Mouse (Mus musculus): Measurements from ENCODE around the gene Gm19935.

DNA sequence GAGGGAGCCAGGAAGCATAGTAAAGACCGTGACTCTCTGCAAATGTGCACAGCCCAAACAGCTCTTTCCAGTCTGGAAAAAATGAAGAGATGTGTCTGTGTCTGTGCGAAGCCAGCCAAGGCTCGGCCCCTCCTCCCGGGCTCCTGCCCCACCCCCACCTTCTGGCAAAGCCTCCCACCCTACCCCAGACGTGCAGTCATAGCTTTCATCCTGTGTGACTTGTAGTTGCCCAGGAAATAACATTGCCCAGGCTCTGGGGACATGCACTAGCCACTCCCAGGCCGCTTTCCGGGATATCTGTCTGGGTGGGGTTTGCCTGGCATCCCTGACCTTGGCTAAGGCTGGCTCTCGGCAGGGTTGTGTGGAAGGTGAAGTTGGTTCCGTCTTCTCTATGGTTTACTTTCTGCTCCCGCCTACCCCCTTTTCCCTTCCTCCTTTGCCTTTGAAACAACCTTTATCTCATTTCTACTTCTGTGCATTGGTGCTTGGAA lies 37.5 kb upstream of the Gm19935 start:
- no peak for TF ChIP-seq CTCF (conservative IDR thresholded peaks at IDR 0.05; ENCODE audit: low read length)
- TF ChIP-seq NANOG (IDR thresholded peaks at IDR 0.05; ENCODE audit: borderline replicate concordance, low read length), result no peak
- no peak for TF ChIP-seq POU5F1 (IDR thresholded peaks at IDR 0.05; ENCODE audit: borderline replicate concordance, low read length)
